Mouse (Mus musculus): ENCODE results near the gene Rora. TPM values are rescaled to one million over a fixed set of nuclear protein-coding genes. Genes with fewer than 3 reads are reported as not detected.
A peak's percentile ranks its signal among the peaks of the same experiment; 100 is the strongest.

The Rora gene
- polyA plus RNA-seq, 1 experiment from 2014 or later = 18.6 TPM

DNA sequence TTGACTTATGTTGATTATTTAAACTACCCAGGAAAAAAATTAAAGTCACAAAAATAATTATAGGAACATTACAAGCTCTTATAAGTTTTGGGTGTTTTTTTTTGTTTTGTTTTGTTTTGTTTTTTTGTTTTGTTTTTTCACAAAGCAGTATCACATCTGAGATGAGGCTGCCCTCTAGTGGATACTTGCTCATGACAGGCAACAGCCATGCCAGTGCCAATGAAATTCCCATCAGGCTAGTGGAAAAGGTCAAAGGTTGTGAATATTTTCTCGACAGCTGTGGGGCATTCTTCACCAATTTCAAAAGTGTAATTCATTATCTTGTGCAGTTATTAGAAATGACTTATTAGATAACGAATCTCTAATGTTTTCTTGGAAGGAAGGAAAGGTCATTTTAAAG lies 642.8 kb downstream of the Rora start:
- H3K4me1 ChIP-seq = peaks cover 63% of the 10 kb centered on the region

DNA sequence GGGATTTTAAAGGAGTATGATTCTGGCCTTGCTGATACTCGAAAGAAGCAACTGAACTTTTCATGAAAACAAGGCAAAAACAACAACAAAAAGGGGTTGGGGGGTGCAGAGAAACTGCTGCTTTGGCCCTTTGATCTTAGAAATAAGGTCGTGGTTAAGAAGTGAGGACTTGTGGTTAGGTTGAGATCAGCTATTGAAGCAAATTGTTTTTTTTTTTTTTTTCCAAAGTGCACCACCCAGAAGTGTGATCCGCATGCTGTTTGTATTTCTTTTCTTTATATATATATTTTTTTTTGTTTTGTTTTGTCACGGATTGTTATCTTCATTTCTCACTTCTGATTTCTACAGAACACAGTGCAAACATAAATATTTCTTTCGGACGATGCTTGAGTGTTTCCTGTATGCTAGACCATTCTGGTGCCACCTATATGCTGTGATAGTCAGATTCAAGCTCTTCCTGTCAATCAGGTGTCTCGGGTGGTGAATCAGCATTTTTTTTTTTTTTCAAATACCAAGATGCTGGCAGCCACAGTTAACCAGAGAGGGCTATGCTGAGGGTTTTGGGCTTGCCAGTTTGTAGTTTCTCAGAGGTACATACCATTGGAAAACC lies 644.3 kb downstream of the Rora start:
- no peak overlapping the region for H3K4me3 ChIP-seq
- H3K36me3 ChIP-seq = no peaks in the 10 kb centered on the region
- ATAC-seq (ENCODE audit: insufficient number of reproducible peaks, insufficient read depth, low FRiP score, low TSS enrichment, low read depth) = no peak
- no peak overlapping the region for H3K27ac ChIP-seq
- WGBS = 74% methylated on average over 7 of the region's 7 CpGs
- peaks cover 4% of the 10 kb centered on the region; the same call in 1 of the 2 replicates for H3K27me3 ChIP-seq
- H3K4me2 ChIP-seq = no peak overlapping the region
- peaks cover 66% of the 10 kb centered on the region for H3K4me1 ChIP-seq
- no peaks in the 10 kb centered on the region for H3K9me3 ChIP-seq
- H3K9ac ChIP-seq = no peak overlapping the region

More for the DNA sequence above, 642.8 kb downstream of the Rora start:
- Histone ChIP-seq H3K4me2 (no peak overlapping the region), H3K9ac (no peak overlapping the region), H3K27ac (no peak overlapping the region), H3K9me3 (no peaks in the 10 kb centered on the region), H3K27me3 (peaks cover 6% of the 10 kb centered on the region; the same call in 1 of the 2 replicates), H3K36me3 (no peaks in the 10 kb centered on the region), H3K4me3 (no peak overlapping the region)
- WGBS = 11% methylated on average over 2 of the region's 2 CpGs
- ATAC-seq (ENCODE audit: insufficient number of reproducible peaks, insufficient read depth, low FRiP score, low TSS enrichment, low read depth) = no peak

DNA sequence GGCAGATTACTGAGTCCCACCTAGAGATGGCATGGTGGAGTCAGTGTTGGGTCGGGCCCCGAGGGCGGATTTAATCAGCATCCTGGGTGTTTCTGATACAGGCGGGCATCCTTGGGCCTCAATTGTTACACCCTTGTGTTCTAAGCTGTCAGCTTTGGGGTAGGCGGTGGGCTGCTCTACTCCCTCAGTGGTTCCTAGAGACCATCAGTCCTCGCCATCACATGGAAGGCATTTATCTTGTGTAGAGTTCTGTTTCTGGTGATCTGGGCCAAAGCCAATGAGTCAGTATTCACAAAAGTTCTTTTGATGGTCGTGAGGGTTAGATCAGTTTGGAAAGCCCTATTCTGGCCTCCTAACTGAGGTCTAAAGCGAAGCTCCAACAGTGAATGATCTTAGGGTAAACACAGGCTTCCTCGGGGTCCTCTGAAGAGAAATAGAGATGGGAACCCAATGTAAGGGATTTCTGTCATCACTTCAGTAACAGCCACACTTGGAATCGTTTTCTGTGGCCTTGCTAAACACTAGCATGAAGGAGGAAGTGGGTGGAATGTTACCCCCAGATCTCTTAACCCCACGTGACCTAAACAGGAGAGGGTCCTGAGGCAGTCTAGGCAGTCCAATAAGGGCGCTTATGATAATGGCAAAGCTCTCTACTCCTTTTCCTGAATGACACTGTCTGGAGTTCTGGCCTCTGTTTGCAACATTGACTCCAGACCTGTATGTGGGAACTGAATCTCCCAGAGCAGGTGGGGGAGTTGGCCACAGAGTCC lies 645.2 kb downstream of the Rora start:
- no peak for ATAC-seq (ENCODE audit: insufficient number of reproducible peaks, insufficient read depth, low FRiP score, low TSS enrichment, low read depth)
- H3K4me2 ChIP-seq = no peak overlapping the region
- no peaks in the 10 kb centered on the region for H3K27me3 ChIP-seq
- H3K4me1 ChIP-seq = peaks cover 65% of the 10 kb centered on the region
- 62% methylated on average over 12 of the region's 12 CpGs for WGBS
- H3K9ac ChIP-seq = no peak overlapping the region
- no peak overlapping the region for H3K27ac ChIP-seq
- no peaks in the 10 kb centered on the region for H3K36me3 ChIP-seq
- H3K4me3 ChIP-seq = no peak overlapping the region
- no peaks in the 10 kb centered on the region for H3K9me3 ChIP-seq

DNA sequence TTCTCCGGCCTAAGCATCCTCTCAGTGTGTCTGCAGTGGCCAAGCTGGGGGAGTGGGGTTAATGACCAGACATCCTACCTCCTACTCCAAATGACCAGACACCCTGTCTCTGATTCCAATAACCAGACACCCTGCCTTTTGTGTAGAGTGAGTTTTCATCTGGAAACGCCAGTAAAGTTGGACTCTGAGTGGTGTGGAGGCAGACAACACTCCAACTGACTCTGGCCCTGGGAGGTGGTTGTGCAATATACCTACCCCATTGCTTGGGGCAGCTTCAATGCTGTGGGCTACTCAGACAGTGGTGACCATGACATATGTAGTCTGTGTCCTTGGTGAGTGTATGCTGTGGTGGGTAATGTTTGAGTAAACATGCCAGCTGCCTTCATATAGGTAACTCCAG lies 645.9 kb downstream of the Rora start:
- ATAC-seq (ENCODE audit: insufficient number of reproducible peaks, insufficient read depth, low FRiP score, low TSS enrichment, low read depth) = no peak
- no peak overlapping the region for H3K9ac ChIP-seq
- H3K4me2 ChIP-seq = no peak overlapping the region
- WGBS = 68% methylated on average over 2 of the region's 2 CpGs
- H3K4me3 ChIP-seq = no peak overlapping the region
- peaks cover 68% of the 10 kb centered on the region for H3K4me1 ChIP-seq
- no peaks in the 10 kb centered on the region for H3K27me3 ChIP-seq
- no peaks in the 10 kb centered on the region for H3K9me3 ChIP-seq
- H3K27ac ChIP-seq = no peak overlapping the region
- H3K36me3 ChIP-seq = no peaks in the 10 kb centered on the region

DNA sequence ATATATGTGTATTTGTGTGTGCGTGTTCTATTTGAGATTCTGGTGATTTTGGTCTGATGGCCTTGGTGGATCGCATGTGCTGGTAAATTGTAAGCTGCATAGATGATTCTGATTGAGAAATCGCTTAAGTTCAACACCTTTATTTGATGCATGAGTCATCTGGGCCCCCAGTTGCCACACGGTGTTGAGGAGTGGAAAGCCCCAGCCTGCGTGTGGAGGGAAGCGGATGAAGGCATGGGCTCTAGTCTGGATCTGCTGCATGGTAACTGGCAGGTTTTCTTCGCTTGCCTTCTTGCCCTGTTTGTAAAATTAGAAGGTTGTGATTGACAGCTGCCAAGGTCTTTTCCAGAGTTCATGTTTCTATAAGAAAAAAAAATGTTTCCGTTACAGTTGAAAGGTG lies 646.7 kb downstream of the Rora start:
- Histone ChIP-seq H3K36me3 (no peaks in the 10 kb centered on the region), H3K27ac (no peak overlapping the region), H3K9me3 (no peaks in the 10 kb centered on the region), H3K4me3 (no peak overlapping the region), H3K9ac (no peak overlapping the region), H3K4me1 (peaks cover 67% of the 10 kb centered on the region), H3K4me2 (no peak overlapping the region), H3K27me3 (no peaks in the 10 kb centered on the region)
- no peak for ATAC-seq (ENCODE audit: insufficient number of reproducible peaks, insufficient read depth, low FRiP score, low TSS enrichment, low read depth)
- WGBS = 82% methylated on average over 8 of the region's 8 CpGs

DNA sequence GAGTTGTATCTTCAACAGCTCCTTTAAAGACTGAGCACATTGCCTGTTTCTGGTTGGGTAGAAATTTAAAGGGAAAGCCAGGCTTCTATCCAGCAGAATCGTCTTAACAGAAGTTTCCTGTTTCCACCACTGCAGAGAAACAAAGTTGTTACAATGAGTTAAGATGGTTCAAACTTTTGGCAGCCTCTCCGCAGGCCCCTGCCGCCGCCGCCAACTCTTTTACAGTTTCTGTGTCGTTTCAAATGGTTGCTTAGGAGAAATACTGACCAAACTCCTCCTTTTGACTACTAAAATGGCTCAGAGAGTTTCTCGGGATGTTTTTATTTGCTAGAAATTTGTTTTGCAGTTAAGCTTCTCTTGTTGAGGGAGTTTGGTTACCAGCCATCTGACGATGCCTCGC lies 647.9 kb downstream of the Rora start:
- Histone ChIP-seq H3K27ac (peak overlapping the region; percentile 63), H3K9me3 (no peaks in the 10 kb centered on the region), H3K9ac (no peak overlapping the region), H3K27me3 (no peaks in the 10 kb centered on the region), H3K4me2 (peak overlapping the region; percentile 37), H3K36me3 (no peaks in the 10 kb centered on the region), H3K4me3 (no peak overlapping the region), H3K4me1 (peaks cover 63% of the 10 kb centered on the region)
- no peak for ATAC-seq (ENCODE audit: insufficient number of reproducible peaks, insufficient read depth, low FRiP score, low TSS enrichment, low read depth)
- 6% methylated on average over 9 of the region's 9 CpGs for WGBS

DNA sequence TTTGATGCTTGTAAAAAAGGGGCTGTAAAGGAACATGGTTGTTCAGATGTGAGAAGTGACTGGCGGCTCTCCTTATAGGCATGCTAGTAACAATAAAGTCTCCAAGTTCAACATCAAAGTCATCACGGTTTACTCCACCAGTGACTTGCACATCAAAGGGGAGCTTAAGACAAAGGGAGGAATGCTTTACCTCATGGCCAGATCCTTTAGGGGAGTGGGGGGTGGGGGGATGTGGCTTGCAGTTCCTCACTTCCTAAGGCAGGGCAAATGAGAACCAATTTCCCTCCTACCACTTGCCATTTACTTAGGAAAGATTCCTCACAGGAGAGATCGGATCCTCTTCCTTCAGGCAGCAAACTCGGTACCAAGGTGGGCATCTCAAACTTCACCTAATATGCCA lies 648.4 kb downstream of the Rora start:
- Histone ChIP-seq H3K9me3 (no peaks in the 10 kb centered on the region), H3K27ac (peak overlapping the region; percentile 63; the same call in 1 of the 2 replicates), H3K36me3 (no peaks in the 10 kb centered on the region), H3K4me2 (peak overlapping the region; percentile 37), H3K27me3 (no peaks in the 10 kb centered on the region), H3K9ac (no peak overlapping the region), H3K4me1 (peaks cover 63% of the 10 kb centered on the region), H3K4me3 (no peak overlapping the region)
- WGBS = 7% methylated on average over 4 of the region's 4 CpGs
- no peak for ATAC-seq (ENCODE audit: insufficient number of reproducible peaks, insufficient read depth, low FRiP score, low TSS enrichment, low read depth)

DNA sequence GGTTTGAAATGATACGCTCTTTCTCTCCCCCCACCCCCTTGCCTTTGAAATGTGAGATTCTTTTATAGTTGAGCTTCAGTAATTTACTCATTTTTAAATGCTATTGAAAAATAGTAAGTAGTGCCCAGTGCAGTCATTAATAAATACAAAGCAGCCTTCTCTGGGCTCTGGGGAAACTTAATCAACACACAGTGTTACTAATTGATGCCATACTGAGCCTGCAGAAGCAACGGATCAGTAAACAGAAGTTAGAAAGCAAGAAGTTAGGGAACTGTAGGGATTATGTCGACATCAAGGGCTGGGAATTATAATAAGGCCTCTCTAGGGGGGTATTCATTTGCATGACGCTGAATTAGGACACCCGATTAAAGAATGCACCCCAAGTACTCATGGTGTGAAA lies 649.3 kb downstream of the Rora start:
- Histone ChIP-seq H3K9me3 (no peaks in the 10 kb centered on the region), H3K4me2 (peak overlapping the region; percentile 18; the same call in 1 of the 2 replicates), H3K27me3 (no peaks in the 10 kb centered on the region), H3K4me1 (peaks cover 63% of the 10 kb centered on the region), H3K36me3 (no peaks in the 10 kb centered on the region), H3K27ac (no peak overlapping the region), H3K9ac (no peak overlapping the region), H3K4me3 (no peak overlapping the region)
- 7% methylated on average over 5 of the region's 5 CpGs for WGBS
- ATAC-seq (ENCODE audit: insufficient number of reproducible peaks, insufficient read depth, low FRiP score, low TSS enrichment, low read depth) = no peak

DNA sequence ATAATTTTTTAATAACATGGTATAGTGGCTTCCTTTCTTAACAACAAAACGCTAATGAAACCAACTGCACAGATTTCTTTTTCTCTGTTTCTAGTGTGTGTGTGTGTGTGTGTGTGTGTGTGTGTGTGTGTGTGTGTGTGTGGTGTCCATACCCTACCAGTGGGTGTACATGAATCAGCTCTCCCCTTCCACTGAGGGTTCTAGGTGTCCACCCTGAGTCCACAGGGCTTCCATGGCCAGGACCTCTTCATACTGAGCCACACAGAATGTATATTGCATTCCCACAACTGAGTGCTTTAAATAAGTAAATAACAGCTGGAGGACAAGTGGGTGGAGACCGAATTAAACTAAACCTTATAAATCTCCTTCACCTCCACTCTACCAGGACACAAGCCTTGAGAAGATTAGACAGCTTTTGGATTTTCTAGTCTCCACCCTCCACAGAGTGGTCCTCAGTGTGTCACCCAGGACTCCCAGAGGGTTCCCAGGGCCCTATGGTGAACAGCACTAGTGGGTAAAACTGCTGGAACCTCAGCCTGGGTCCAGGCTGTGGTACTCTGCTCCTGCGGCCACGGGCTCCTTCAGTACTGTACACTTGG lies 649.9 kb downstream of the Rora start:
- no peaks in the 10 kb centered on the region for H3K9me3 ChIP-seq
- H3K4me3 ChIP-seq = no peak overlapping the region
- H3K9ac ChIP-seq = no peak overlapping the region
- H3K4me1 ChIP-seq = peaks cover 62% of the 10 kb centered on the region
- H3K27ac ChIP-seq = no peak overlapping the region
- no peaks in the 10 kb centered on the region for H3K36me3 ChIP-seq
- ATAC-seq (ENCODE audit: insufficient number of reproducible peaks, insufficient read depth, low FRiP score, low TSS enrichment, low read depth) = no peak
- H3K4me2 ChIP-seq = no peak overlapping the region
- 72% methylated on average over 4 of the region's 4 CpGs for WGBS
- no peaks in the 10 kb centered on the region for H3K27me3 ChIP-seq

DNA sequence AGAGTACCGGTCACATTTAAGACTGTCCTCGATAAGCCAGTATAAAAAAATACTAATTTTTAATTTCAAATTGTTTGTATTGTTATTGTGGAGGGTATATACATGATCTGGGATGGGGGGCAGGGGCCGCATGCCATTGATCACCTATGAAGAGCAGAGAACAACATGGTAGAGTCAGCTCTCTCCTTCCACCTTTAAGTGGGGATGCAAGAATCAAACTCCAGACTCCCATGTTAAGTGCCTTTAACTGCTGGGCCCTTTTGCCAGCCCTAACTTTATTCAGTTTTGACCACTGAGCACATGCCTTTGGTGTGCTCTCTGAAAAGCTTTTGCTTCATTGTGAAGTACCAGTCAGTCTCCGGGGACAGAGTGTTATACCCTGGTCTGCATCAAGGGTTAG lies 650.4 kb downstream of the Rora start:
- Histone ChIP-seq H3K27ac (no peak overlapping the region), H3K27me3 (no peaks in the 10 kb centered on the region), H3K4me1 (peaks cover 57% of the 10 kb centered on the region), H3K4me2 (no peak overlapping the region), H3K9ac (no peak overlapping the region), H3K36me3 (no peaks in the 10 kb centered on the region), H3K9me3 (no peaks in the 10 kb centered on the region), H3K4me3 (no peak overlapping the region)
- WGBS = 90% methylated on average over 4 of the region's 4 CpGs
- ATAC-seq (ENCODE audit: insufficient number of reproducible peaks, insufficient read depth, low FRiP score, low TSS enrichment, low read depth) = no peak

DNA sequence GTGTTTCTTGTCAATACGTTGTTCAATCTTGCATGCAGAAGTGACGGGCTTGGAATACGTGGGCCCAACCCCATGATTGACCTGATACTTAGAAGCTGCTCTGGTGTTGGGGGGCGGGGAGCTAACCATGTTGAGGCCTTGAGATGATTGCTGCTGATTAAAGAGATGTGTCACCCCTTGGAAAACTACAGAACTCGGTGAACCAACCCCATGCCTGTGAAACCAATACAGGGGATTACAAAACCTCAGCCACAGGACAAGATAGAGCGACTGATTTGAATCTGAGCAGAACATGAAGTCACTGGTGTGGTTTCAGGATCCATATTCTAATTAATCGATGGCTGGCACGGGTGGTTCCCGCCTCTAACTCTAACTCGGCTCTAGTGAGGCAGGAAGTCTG lies 650.9 kb downstream of the Rora start:
- Histone ChIP-seq H3K27me3 (no peaks in the 10 kb centered on the region), H3K4me2 (no peak overlapping the region), H3K9ac (no peak overlapping the region), H3K36me3 (no peaks in the 10 kb centered on the region), H3K27ac (no peak overlapping the region), H3K9me3 (no peaks in the 10 kb centered on the region), H3K4me1 (peaks cover 53% of the 10 kb centered on the region), H3K4me3 (no peak overlapping the region)
- 41% methylated on average over 10 of the region's 10 CpGs for WGBS
- no peak for ATAC-seq (ENCODE audit: insufficient number of reproducible peaks, insufficient read depth, low FRiP score, low TSS enrichment, low read depth)

DNA sequence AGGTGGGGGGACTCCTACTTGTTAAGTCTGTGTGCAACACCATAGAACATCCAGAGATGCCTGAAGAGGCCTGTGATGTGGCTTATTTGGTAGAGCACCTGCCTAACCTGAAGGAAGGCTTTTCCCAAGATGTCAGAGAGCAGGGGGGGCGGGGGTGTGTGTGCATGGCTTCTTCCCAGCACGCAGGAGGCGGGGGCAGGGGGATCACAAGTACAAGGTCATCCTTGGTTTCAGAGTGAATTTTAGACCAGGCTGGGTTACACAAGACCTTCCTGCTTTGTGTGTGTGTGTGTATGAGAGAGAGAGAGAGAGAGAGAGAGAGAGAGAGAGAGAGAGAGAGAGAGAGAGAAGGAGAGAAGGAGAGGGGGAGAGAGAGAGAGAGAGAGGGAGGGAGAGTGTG lies 651.4 kb downstream of the Rora start:
- H3K27me3 ChIP-seq = no peaks in the 10 kb centered on the region
- WGBS = 65% methylated on average over 3 of the region's 3 CpGs
- no peak overlapping the region for H3K9ac ChIP-seq
- H3K27ac ChIP-seq = no peak overlapping the region
- peaks cover 52% of the 10 kb centered on the region for H3K4me1 ChIP-seq
- H3K9me3 ChIP-seq = no peaks in the 10 kb centered on the region
- H3K36me3 ChIP-seq = no peaks in the 10 kb centered on the region
- no peak overlapping the region for H3K4me3 ChIP-seq
- no peak for ATAC-seq (ENCODE audit: insufficient number of reproducible peaks, insufficient read depth, low FRiP score, low TSS enrichment, low read depth)
- H3K4me2 ChIP-seq = no peak overlapping the region

Measured in embryonic facial prominence, embryonic 13.5 days (tissue).